Mouse (Mus musculus): ENCODE results near the gene Rnf212.
A peak's percentile ranks its signal among the peaks of the same experiment; 100 is the strongest.
"Not testable (repeated sequence)": the region's sequence is repeated elsewhere in the genome, so short reads cannot be mapped to it uniquely, and the experiment has no call there.

The Rnf212 gene

GRCm38 (mm10) chr5:108774630-108775306, at the start of gene Rnf212:
TSS of gene Rnf212 (minus strand) at chr5:108774982.
- no peak for DNase-seq (ENCODE audit: low spot score)

GRCm38 (mm10) chr5:108823276-108823675, 48.5 kb upstream of the Rnf212 start:
- peak; percentile 3 for DNase-seq (ENCODE audit: low spot score)

- not testable (repeated sequence) for DNase-seq (ENCODE audit: low spot score)
These were observed 34.0 kb upstream of the Rnf212 start, which contains the start of gene Vmn2r8 for GRCm38 (mm10) chr5:108808750-108809149. TSS of gene Vmn2r8 (minus strand) at chr5:108808850.

- no peak for DNase-seq (ENCODE audit: low spot score)
These were observed 28.9 kb upstream of the Rnf212 start for GRCm38 (mm10) chr5:108803646-108804045.

GRCm38 (mm10) chr5:108795263-108795662, 20.5 kb upstream of the Rnf212 start, which contains the start of gene Tmed11:
TSS of gene Tmed11 (minus strand) at chr5:108795363.
- DNase-seq (ENCODE audit: low spot score), result not testable (repeated sequence)

- DNase-seq (ENCODE audit: low spot score), result peak; percentile 9
These were observed 15.6 kb upstream of the Rnf212 start for GRCm38 (mm10) chr5:108790385-108790784.

GRCm38 (mm10) chr5:108760002-108760401, 14.8 kb downstream of the Rnf212 start:
- no peak for DNase-seq (ENCODE audit: low spot score)

- DNase-seq (ENCODE audit: low spot score), result peak; percentile 17
These were observed 16.4 kb downstream of the Rnf212 start for GRCm38 (mm10) chr5:108758396-108758795.

- DNase-seq (ENCODE audit: low spot score), result not testable (repeated sequence)
These were observed 23.5 kb downstream of the Rnf212 start for GRCm38 (mm10) chr5:108751258-108751657.

GRCm38 (mm10) chr5:108750328-108751210, 24.2 kb downstream of the Rnf212 start:
- DNase-seq (ENCODE audit: low spot score), result no peak

GRCm38 (mm10) chr5:108744629-108745028, 30.2 kb downstream of the Rnf212 start:
- DNase-seq (ENCODE audit: low spot score), result no peak

- no peak for DNase-seq (ENCODE audit: low spot score)
These were observed 30.9 kb downstream of the Rnf212 start for GRCm38 (mm10) chr5:108743856-108744255.

- no peak for DNase-seq (ENCODE audit: low spot score)
These were observed 32.2 kb downstream of the Rnf212 start for GRCm38 (mm10) chr5:108742596-108742995.

GRCm38 (mm10) chr5:108741844-108742243, 32.9 kb downstream of the Rnf212 start:
- no peak for DNase-seq (ENCODE audit: low spot score)

GRCm38 (mm10) chr5:108727425-108727824, 47.4 kb downstream of the Rnf212 start:
- no peak for DNase-seq (ENCODE audit: low spot score)

- DNase-seq (ENCODE audit: low spot score), result peak; percentile 67
These were observed 48.1 kb downstream of the Rnf212 start for GRCm38 (mm10) chr5:108726557-108727248.

- DNase-seq (ENCODE audit: low spot score), result peak; percentile 26
These were observed 50.8 kb downstream of the Rnf212 start for GRCm38 (mm10) chr5:108724006-108724405.

- no peak for DNase-seq (ENCODE audit: low spot score)
These were observed 55.0 kb downstream of the Rnf212 start for GRCm38 (mm10) chr5:108719761-108720160.

GRCm38 (mm10) chr5:108718051-108718450, 56.7 kb downstream of the Rnf212 start:
- no peak for DNase-seq (ENCODE audit: low spot score)

- DNase-seq (ENCODE audit: low spot score), result no peak
These were observed 58.8 kb downstream of the Rnf212 start for GRCm38 (mm10) chr5:108715974-108716373.

GRCm38 (mm10) chr5:108714149-108714548, 60.6 kb downstream of the Rnf212 start:
- peak; percentile 24 for DNase-seq (ENCODE audit: low spot score)

- DNase-seq (ENCODE audit: low spot score), result no peak
These were observed 61.1 kb downstream of the Rnf212 start for GRCm38 (mm10) chr5:108713691-108714090.
